Mouse (Mus musculus) limb, embryonic 10.5 days (tissue): ENCODE measurements at regions not wholly inside any gene's neighbourhood (a gene's known extent, or its start where the extent isn't known, plus 50 kb on each side); places are given as distances from the start of the nearest gene placed in this dataset.

Experiments
- DNase-seq: peaks from one replicate; pipeline ENCODE4 v3.0.0-alpha.2; 2017; ENCODE audit warnings: low spot score
- H3K27ac ChIP-seq: fragments of 300-500 bp; sonication (generic); 2 replicates; pipeline ENCODE4 v1.5.1; 2016; ENCODE audit warnings: mild to moderate bottlenecking
- H3K27me3 ChIP-seq: fragments of 300-500 bp; sonication (generic); 2 replicates; pipeline ENCODE4 v1.6.1; 2016; ENCODE audit warnings: low read depth, mild to moderate bottlenecking; ENCODE audit not compliant: poor library complexity, severe bottlenecking
- H3K36me3 ChIP-seq: fragments of 300-500 bp; sonication (generic); 2 replicates; pipeline ENCODE4 v1.6.1; 2016; ENCODE audit warnings: mild to moderate bottlenecking, moderate library complexity
- H3K4me1 ChIP-seq: fragments of 300-500 bp; sonication (generic); 2 replicates; pipeline ENCODE4 v1.6.1; 2016
- H3K4me3 ChIP-seq: fragments of 300-500 bp; sonication (generic); 2 replicates; pipeline ENCODE4 v1.5.1; 2016; ENCODE audit warnings: mild to moderate bottlenecking, moderate library complexity
- H3K9me3 ChIP-seq: fragments of 300-500 bp; sonication (generic); replicated peaks from 2 replicates; pipeline ENCODE4 v1.6.1; 2016; ENCODE audit warnings: mild to moderate bottlenecking
- WGBS: fragments of 180-500 bp; shearing (Covaris S2); methylation state at CpG from one replicate; pipeline ENCODE4 v1.1.7; 2016; 5-methylcytosine and 5-hydroxymethylcytosine counted together

GRCm38 (mm10) chr1:128667121-128667762, 75.1 kb upstream of the Cxcr4 start:
- H3K27ac ChIP-seq = no peak overlapping the region
- DNase-seq = no peak
- H3K9me3 ChIP-seq = no peaks in the 10 kb centered on the region
- no peaks in the 10 kb centered on the region for H3K4me1 ChIP-seq
- 89% methylated on average over 4 of the region's 4 CpGs for WGBS
- H3K27me3 ChIP-seq = no peaks in the 10 kb centered on the region
- no peaks in the 10 kb centered on the region for H3K36me3 ChIP-seq
- no peak overlapping the region for H3K4me3 ChIP-seq

GRCm38 (mm10) chr1:128663207-128663606, 71.1 kb upstream of the Cxcr4 start:
- WGBS = 88% methylated on average over 2 of the region's 2 CpGs
- H3K27me3 ChIP-seq = no peaks in the 10 kb centered on the region
- H3K36me3 ChIP-seq = no peaks in the 10 kb centered on the region
- H3K9me3 ChIP-seq = no peaks in the 10 kb centered on the region
- H3K4me3 ChIP-seq = no peak overlapping the region
- H3K27ac ChIP-seq = no peak overlapping the region
- no peak for DNase-seq
- H3K4me1 ChIP-seq = no peaks in the 10 kb centered on the region

- DNase-seq = no peak
- H3K36me3 ChIP-seq = no peaks in the 10 kb centered on the region
- H3K9me3 ChIP-seq = no peaks in the 10 kb centered on the region
- no peaks in the 10 kb centered on the region for H3K27me3 ChIP-seq
- no peak overlapping the region for H3K4me3 ChIP-seq
- WGBS = 57% methylated on average over 1 of the region's 1 CpGs
- H3K27ac ChIP-seq = no peak overlapping the region
- H3K4me1 ChIP-seq = no peaks in the 10 kb centered on the region; the same call in 1 of the 2 replicates
Measured at GRCm38 (mm10) chr1:128659857-128660256, 67.8 kb upstream of the Cxcr4 start.

GRCm38 (mm10) chr1:128658802-128659201, 66.7 kb upstream of the Cxcr4 start:
- DNase-seq = no peak
- Histone ChIP-seq H3K27me3 (no peaks in the 10 kb centered on the region), H3K4me1 (peaks cover 5% of the 10 kb centered on the region; the same call in 1 of the 2 replicates), H3K36me3 (no peaks in the 10 kb centered on the region), H3K9me3 (no peaks in the 10 kb centered on the region), H3K4me3 (no peak overlapping the region), H3K27ac (no peak overlapping the region)
- WGBS = 26% methylated on average over 2 of the region's 2 CpGs

GRCm38 (mm10) chr1:128654099-128654862, 62.2 kb upstream of the Cxcr4 start:
- DNase-seq = no peak
- 57% methylated on average over 5 of the region's 5 CpGs for WGBS
- Histone ChIP-seq H3K4me1 (peaks cover 5% of the 10 kb centered on the region; the same call in 1 of the 2 replicates), H3K36me3 (no peaks in the 10 kb centered on the region), H3K4me3 (no peak overlapping the region), H3K9me3 (no peaks in the 10 kb centered on the region), H3K27me3 (no peaks in the 10 kb centered on the region), H3K27ac (no peak overlapping the region)

- Histone ChIP-seq H3K4me3 (no peak overlapping the region), H3K36me3 (no peaks in the 10 kb centered on the region), H3K9me3 (no peaks in the 10 kb centered on the region), H3K4me1 (peaks cover 5% of the 10 kb centered on the region; the same call in 1 of the 2 replicates), H3K27ac (no peak overlapping the region), H3K27me3 (no peaks in the 10 kb centered on the region)
- 97% methylated on average over 2 of the region's 2 CpGs for WGBS
- DNase-seq = no peak
Measured at GRCm38 (mm10) chr1:128650596-128650995, 58.5 kb upstream of the Cxcr4 start.

GRCm38 (mm10) chr1:128649490-128650178, 57.5 kb upstream of the Cxcr4 start:
- no peak for DNase-seq
- peaks cover 3% of the 10 kb centered on the region; the same call in 1 of the 2 replicates for H3K4me1 ChIP-seq
- WGBS = 74% methylated on average over 13 of the region's 13 CpGs
- H3K9me3 ChIP-seq = no peaks in the 10 kb centered on the region
- H3K27ac ChIP-seq = no peak overlapping the region
- no peaks in the 10 kb centered on the region for H3K36me3 ChIP-seq
- H3K4me3 ChIP-seq = no peak overlapping the region
- H3K27me3 ChIP-seq = no peaks in the 10 kb centered on the region

- Histone ChIP-seq H3K27ac (0 out of 2 replicates have a peak overlapping the region, but pooled peaks have one; percentile 26), H3K36me3 (no peaks in the 10 kb centered on the region), H3K4me3 (no peak overlapping the region), H3K9me3 (no peaks in the 10 kb centered on the region), H3K27me3 (no peaks in the 10 kb centered on the region), H3K4me1 (peaks cover 26% of the 10 kb centered on the region)
- DNase-seq = peak; percentile 38
- 10% methylated on average over 4 of the region's 4 CpGs for WGBS
Measured at GRCm38 (mm10) chr1:128643316-128643776, 51.3 kb upstream of the Cxcr4 start.

- H3K9me3 ChIP-seq = no peaks in the 10 kb centered on the region
- no peak for DNase-seq
- H3K4me3 ChIP-seq = no peak overlapping the region
- H3K27me3 ChIP-seq = no peaks in the 10 kb centered on the region
- WGBS = 82% methylated on average over 2 of the region's 2 CpGs
- peaks cover 26% of the 10 kb centered on the region for H3K4me1 ChIP-seq
- peak overlapping the region; percentile 6; the same call in 1 of the 2 replicates for H3K27ac ChIP-seq
- H3K36me3 ChIP-seq = no peaks in the 10 kb centered on the region
Measured at GRCm38 (mm10) chr1:128642212-128642611, 50.1 kb upstream of the Cxcr4 start.
